Mouse (Mus musculus) ES-Bruce4 (cell line): ENCODE data around the gene Ninj1.

Experiments
- CTCF ChIP-seq: IDR thresholded peaks from one replicate; pipeline ENCODE4 v1.8.1; 2011; ENCODE audit warnings: low read depth, low read length
- EP300 ChIP-seq: IDR thresholded peaks from 2 replicates; pipeline ENCODE4 v1.6.1; 2011; ENCODE audit warnings: low read depth, low read length; ENCODE audit not compliant: insufficient read depth
- POLR2A ChIP-seq: IDR thresholded peaks from one replicate; pipeline ENCODE4 v1.8.1; 2011; ENCODE audit warnings: low read length; ENCODE audit not compliant: insufficient read depth

- TF ChIP-seq CTCF (no peak), POLR2A (no peak), EP300 (no peak)
Measured at GRCm38 (mm10) chr13:49233792-49234572, 46.7 kb downstream of the Ninj1 start.
